Comparison of ENCODE assay signal across 9 mouse cellular contexts in the genomic region with DNA sequence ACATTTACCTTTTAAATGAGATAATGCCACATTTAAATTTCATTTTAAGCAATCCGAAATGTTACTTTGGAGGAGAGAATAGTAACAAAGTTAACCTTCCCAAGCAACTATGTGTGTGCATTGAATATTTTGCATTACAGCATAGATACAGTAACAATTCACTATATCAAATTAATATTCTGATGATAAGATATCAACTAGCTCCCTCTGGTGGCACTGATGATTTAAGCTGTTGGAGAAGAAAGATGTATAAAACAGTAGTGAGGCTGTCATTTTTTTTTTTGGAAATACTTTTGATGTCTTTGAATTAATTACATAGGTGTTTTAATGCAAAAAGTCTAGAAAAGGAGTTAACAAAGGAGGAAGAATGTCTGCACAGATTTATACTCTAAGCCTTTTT. TPM values are rescaled to one million over a fixed set of nuclear protein-coding genes. Genes with fewer than 3 reads are reported as not detected.
DNase-seq lines count a peak whose midpoint lies in the region; ATAC-seq and TF ChIP-seq lines count a peak whose summit lies in the region.
"Had no signal": no experiment of that assay in that cellular context is flagged by ENCODE, and none has a peak within 500 bp of the region (broad histone marks: within the 10 kb centered on the region; RNA-seq: fewer than 3 reads in every experiment).

No protein-coding gene starts in this region.

- H3K9ac ChIP-seq in heart, embryonic 12.5 days: no peak overlapping the region
- H3K9ac ChIP-seq in lung, postnatal 0 days (replicated peaks; ENCODE audit: low read depth): no peak overlapping the region
- H3K9ac ChIP-seq: limb, embryonic 13.5 days had no signal

- 80% methylated on average over 1 of the region's 1 CpGs for WGBS in heart, embryonic 12.5 days
- 65% methylated on average over 1 of the region's 1 CpGs for WGBS in lung, postnatal 0 days

- peak; percentile 59 for TF ChIP-seq CTCF in lung, postnatal 0 days (IDR thresholded peaks at IDR 0.05)

- H3K27ac ChIP-seq in heart, embryonic 12.5 days (ENCODE audit: poor library complexity, severe bottlenecking): no peak overlapping the region
- no peak overlapping the region for H3K27ac ChIP-seq in lung, postnatal 0 days (ENCODE audit: low read length)
- H3K27ac ChIP-seq: limb, embryonic 13.5 days had no signal

- H3K4me2 ChIP-seq in heart, embryonic 12.5 days: no peak overlapping the region
- no peak overlapping the region for H3K4me2 ChIP-seq in lung, postnatal 0 days (replicated peaks; ENCODE audit: low read depth, low read length)
- H3K4me2 ChIP-seq: limb, embryonic 13.5 days had no signal

- H3K36me3 ChIP-seq in heart, embryonic 12.5 days: no peaks in the 10 kb centered on the region
- H3K36me3 ChIP-seq in lung, postnatal 0 days (ENCODE audit: insufficient read depth, low read length): no peaks in the 10 kb centered on the region
- H3K36me3 ChIP-seq: limb, embryonic 13.5 days had no signal

- no peak for ATAC-seq in heart, embryonic 12.5 days (ENCODE audit: insufficient number of reproducible peaks, low FRiP score)
- ATAC-seq in lung, postnatal 0 days: no peak
- 0 out of 2 replicates have a peak, but pooled peaks have one; percentile 49 for ATAC-seq in megakaryocyte progenitor cell, adult 5-6 weeks (replicated peaks; ENCODE audit: poor library complexity)

- H3K4me3 ChIP-seq in heart, embryonic 12.5 days: no peak overlapping the region
- H3K4me3 ChIP-seq in lung, postnatal 0 days (ENCODE audit: low read depth, low read length): no peak overlapping the region
- H3K4me3 ChIP-seq: limb, embryonic 13.5 days had no signal

- H3K27me3 ChIP-seq in heart, embryonic 12.5 days (replicated peaks): no peaks in the 10 kb centered on the region
- H3K27me3 ChIP-seq in lung, postnatal 0 days (replicated peaks; ENCODE audit: insufficient read depth, low read length): no peaks in the 10 kb centered on the region
- H3K27me3 ChIP-seq: limb, embryonic 13.5 days had no signal

- H3K4me1 ChIP-seq in heart, embryonic 12.5 days (replicated peaks): no peaks in the 10 kb centered on the region
- H3K4me1 ChIP-seq in lung, postnatal 0 days (ENCODE audit: insufficient read depth, low read depth, low read length): no peaks in the 10 kb centered on the region
- H3K4me1 ChIP-seq: limb, embryonic 13.5 days had no signal

- TF ChIP-seq EP300 in lung, postnatal 0 days (IDR thresholded peaks at IDR 0.05): no peak

- H3K9me3 ChIP-seq in heart, embryonic 12.5 days (replicated peaks): no peaks in the 10 kb centered on the region
- no peaks in the 10 kb centered on the region for H3K9me3 ChIP-seq in lung, postnatal 0 days (ENCODE audit: low read length)
- H3K9me3 ChIP-seq: limb, embryonic 13.5 days had no signal

- DNase-seq in heart, postnatal 4 days: peak; percentile 14
- DNase-seq in lung, postnatal 0 days (ENCODE audit: low spot score): peak; percentile 24
- DNase-seq in lung, adult 18-20 months: no peak
- DNase-seq in brain, adult 2 months (ENCODE audit: low read depth, low spot score): peak; percentile 48
- DNase-seq in cerebellum, adult 9-11 months: no peak
- DNase-seq in urinary bladder, adult 2 months (ENCODE audit: low spot score): no peak

RNA-seq across cellular contexts. Expression of a gene that starts 26.5 kb away (rescaled TPM):
- 10 to 100 TPM; 59.2 to 60.9 TPM for total RNA-seq in heart, postnatal 4 days (2021)
- polyA plus RNA-seq in heart, embryonic 12.5 days (2016; fragmentation: Nextera tagmentation; extraction: Ambion mirVana): 51.7 and 56.8 TPM in 2 replicates
- polyA plus RNA-seq in lung, postnatal 0 days (2015; fragmentation: Nextera tagmentation; extraction: Ambion mirVana): 99.7 and 108 TPM in 2 replicates
- 41.5 and 42.1 TPM in 2 replicates for total RNA-seq in megakaryocyte progenitor cell, adult 5-6 weeks (2015)
- total RNA-seq in megakaryocyte progenitor cell, adult 5-6 weeks (2017): 39.9 and 43.1 TPM in 2 replicates
- polyA plus RNA-seq in urinary bladder, adult 2 months (2012; rRNA removed): 99.1 and 131 TPM in 2 replicates

Comparison
In these comparisons a context has a peak if more than half of its experiments do, and no peak if none do; other contexts are left out.
1. DNase-seq: peak in heart, postnatal 4 days (single experiment), lung, postnatal 0 days (single experiment) and brain, adult 2 months (single experiment); none in lung, adult 18-20 months (0 of 2), cerebellum, adult 9-11 months (single experiment) and urinary bladder, adult 2 months (single experiment).